Mouse (Mus musculus): ENCODE data around the gene Ercc6.

- TF ChIP-seq CTCF (IDR thresholded peaks at IDR 0.05; ENCODE audit: low read depth), result no peak
- TF ChIP-seq EP300 (optimal IDR thresholded peaks at IDR 0.05), result no peak
Observed at GRCm38 (mm10) chr14:32605508-32605907, 92.2 kb downstream of the Ercc6 start.

All from stomach, postnatal 0 days (tissue).